Mouse (Mus musculus) gastrocnemius, adult 8-10 months (tissue): ENCODE results near the gene Lmo7. TPM values are rescaled to one million over a fixed set of nuclear protein-coding genes. Genes with fewer than 3 reads are reported as not detected.
A peak's percentile ranks its signal among the peaks of the same experiment; 100 is the strongest.

ENCODE experiments used
- DNase-seq, 2 experiments: peaks; one replicate each; pipeline ENCODE4 v3.0.0; 2022; ENCODE audit warnings: low spot score in 2 of 2
- total RNA-seq, 4 experiments: library from RNA; stranded (reverse); gene quantifications; 2 replicates each; pipeline ENCODE4 v1.2.4; 2022

The Lmo7 gene
- total RNA-seq, 4 experiments from 2014 or later, result 62.1 to 71.5 (median 67.1) TPM

DNA sequence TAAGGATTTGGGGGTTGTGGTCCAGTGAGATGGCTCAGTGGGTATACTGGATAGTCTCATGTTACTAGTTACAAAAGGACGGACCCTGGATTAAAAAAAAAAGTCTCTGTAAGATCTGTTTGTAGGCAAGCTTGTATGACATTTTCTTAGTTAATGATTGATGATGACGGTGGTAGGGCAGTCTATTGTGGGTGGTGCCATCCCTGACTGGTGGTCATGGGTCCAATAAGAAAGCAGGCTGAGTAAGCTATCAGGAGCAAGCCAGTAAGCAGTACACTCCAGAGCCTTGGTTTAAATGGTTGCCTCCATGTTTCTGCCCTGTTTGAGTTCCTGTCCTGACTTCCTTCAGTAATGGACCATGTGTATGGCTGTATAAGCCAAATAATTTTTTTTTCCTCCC is 106.6 kb downstream of the Lmo7 start:
- no peak for DNase-seq

DNA sequence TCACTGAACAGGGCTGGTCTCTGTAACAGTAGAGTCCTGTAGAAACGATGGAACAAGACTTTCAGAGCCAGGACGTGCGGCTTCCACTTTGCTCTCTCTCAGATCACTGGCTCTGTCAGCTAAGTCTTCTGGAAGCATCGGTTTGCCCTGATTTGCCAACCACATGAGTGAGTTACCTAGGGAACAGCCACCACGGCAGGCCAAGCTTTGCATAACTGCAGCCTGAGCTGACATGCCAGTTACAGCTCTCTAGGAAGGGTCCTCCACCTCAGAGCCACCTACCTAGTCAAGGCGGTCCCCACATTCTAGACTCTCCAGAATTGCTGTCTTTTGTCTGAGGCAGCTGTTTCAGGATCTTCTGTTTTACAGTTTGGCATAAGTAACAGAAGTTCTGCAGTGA is 107.4 kb downstream of the Lmo7 start:
- no peak for DNase-seq

DNA sequence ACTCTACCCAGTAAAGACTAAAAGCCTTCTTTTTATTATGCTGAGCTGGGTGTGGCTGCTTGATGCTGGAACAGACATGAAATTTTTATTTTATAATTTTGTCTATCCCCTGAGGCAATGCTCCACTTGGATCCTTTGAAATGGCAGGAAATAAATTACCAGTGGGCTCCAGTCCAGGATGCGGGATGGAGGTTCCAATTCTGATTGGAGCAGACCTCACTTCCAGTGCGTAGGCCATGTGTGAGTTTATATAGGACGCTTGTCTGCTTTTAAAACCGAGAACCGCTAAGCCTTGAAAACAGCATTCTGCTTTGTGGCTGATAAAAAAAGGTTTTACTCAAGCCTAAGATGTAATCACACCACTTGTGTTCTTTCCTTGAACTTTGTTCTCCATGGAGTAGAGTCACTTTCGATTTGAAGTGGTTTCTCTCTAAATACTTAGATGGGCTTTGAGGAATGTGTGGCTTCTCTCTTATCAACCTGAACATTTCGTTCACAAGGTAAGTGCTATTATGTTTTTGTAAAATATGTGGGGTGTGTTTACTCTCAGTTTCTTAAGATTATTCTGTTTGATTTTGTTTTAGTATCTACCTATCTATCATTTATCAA is 108.6 kb downstream of the Lmo7 start:
- DNase-seq, result no peak

DNA sequence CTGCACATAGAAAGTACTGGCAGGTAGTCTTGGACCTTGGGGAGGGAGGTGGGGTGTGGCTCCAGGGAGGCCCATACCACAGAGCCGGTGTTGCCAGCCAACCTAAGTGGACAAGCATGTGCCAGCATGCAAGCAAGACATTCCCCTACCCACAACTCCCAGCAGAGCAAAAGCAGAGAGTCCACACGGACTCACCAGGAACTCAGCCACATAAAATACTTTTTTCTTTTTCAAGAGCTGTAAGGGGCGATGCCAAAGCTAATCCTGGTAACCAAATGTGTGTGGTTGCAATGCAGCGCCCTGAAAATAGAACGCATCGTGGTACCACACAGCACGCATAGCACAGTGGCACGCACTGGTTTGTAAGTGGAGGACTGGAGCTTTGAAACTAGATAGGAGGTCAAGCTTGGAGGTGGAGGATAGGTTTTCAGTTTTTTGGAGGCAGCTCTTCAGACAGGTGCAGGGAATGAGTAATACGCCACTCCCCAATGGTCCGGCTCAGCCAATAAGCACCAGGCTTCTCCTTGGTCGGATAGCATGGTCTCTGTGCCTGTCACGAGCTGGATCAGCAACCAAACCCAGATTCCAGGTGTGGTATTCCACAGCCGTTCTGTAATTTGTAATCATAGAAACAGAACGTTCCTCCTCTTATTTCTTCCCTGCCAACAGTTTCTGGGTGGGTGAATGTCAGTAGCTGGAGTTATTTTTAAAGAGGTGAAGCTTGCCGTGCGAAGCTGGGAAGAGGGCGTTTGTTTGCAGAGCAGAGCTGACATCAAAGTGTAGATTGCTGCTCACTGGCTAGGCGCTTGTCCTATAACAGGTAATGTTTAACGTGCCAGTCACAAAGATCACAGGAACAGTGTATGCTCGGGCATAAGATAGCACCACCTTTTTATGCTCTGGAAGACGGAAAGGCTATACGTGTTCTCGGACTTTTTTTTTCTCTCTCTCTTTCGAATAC is 110.3 kb downstream of the Lmo7 start:
- peak; percentile 62 to 71 for DNase-seq

DNA sequence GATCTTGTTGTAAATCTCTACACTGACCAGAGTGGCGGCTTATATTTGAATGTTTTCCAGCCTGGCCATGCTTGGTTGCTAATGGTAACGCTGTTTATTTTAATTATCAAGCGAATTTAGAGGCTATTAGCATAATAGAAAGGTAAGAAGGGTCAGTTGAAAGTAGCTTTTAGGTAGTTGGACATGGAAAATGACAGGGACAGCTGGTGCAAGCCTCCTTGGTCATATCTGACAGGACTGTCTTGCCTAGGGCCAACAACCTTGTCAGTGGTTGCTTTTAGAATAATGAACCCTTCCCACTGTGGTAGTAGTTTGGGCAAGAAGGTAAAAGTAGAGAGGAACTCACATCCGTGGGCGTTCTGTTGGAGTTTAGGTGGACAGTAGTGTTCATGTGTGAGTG is 111.5 kb downstream of the Lmo7 start:
- no peak for DNase-seq

DNA sequence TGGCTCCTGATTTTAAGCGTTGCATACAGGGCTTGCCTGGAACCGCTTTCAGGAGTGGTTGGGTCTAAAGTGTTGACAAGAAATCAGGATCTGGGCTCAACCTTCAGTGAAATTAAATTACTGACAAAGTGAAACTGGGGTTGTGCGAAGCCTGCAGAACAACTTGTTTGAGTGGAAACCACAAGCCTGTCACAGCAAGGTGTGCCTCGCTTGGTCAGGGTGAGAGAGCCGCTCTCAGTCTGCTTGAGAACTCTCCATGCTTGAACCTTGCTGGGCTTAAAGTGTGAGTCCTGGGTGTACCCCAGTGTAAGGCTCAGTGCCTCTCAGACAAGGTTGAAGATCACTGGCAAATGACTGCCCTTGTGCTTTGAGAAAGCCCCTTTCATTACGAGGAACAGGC is 112.8 kb downstream of the Lmo7 start:
- DNase-seq, result no peak

DNA sequence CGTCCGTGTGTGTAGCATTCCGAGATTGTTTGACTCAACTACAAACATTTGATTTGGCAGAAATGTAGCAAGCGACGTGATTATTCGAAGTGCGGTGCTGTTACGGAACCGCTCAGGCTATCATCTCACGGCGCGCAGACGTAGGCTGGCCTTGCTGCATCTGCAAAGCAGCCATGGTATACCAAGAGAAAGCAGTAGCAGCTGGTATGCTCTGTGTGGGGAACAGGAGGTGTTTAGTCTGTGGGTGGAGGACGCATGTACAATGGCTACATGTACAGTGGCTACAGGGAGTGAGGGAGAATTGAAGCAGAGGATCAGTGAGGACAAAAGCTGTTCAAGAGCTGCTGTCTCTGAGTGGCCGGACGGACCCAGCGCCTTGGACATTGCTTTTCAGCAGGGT is 113.7 kb downstream of the Lmo7 start:
- DNase-seq, result no peak

DNA sequence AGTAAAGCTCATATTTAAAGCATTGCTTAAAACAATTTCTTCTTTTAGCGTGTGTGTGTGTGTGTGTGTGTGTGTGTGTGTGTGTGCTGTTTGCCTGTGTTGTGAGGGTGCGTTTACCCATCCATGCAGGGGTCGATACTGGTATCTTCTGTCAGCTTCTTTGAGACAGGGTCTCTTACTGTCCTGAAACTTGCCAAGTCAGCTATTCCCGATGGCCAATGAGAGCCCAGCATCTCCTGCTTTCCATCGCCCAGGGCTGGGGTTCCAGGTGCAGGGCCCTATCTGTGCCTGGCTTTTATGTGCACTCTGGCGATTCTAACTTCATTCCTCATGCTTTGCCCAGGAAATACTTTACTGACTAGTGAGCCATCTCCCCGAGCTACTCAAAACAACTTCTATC is 114.7 kb downstream of the Lmo7 start:
- DNase-seq, result no peak

DNA sequence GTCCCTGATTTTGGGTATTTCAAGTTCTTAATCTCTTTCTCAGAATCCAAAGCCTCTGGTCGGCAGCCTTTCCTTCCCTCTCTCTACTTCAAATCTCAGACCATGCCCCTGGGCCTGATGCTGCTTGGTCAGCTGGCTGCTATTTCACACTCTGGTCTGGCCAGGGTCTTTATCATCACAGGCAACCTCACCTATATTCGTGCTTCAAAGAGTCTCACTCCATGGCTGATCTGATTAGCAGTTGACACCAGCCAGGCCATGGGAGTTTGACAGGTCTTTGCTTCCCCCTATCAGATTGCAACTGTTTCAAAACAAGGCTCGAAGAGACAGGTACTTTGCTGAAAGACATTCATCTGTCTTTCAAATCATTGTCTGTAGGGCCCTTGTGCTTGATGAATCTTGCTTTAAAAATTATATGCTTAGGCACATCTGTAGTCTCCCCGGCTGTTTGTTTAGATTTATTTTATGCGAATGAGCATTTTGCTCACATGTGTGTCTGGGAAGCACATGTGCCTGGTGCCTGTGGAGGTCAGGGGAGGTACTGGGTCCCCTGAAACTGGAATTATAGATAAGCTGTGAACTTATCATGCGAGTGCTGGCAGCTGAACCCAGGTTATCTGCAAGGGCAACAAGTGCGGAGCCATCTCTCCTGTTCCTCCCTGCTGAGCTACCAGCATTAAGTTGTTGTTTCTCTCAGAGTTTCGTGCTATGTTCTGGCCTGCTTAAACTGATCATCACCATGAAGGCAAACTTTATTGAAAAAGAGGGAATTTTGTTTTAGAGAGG is 116.5 kb downstream of the Lmo7 start:
- no peak for DNase-seq

DNA sequence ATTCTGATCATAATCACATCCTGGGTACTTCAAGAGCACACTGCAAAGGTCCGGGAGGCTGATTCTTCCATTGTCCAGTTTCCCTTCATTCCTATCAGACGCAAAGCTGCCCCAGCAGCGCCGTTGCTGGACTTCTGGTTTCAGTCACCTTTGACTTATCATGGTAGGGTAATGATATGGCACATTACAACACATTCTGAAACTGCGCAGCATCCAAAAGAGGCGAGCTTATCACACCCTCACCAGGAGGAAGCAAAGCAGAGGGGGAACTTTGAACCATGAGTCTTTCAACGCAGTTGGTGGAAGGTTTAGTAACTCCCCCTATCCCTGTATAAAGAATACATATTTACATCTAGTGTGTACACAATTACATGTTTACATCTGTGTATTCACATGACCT is 117.8 kb downstream of the Lmo7 start:
- DNase-seq, result no peak

DNA sequence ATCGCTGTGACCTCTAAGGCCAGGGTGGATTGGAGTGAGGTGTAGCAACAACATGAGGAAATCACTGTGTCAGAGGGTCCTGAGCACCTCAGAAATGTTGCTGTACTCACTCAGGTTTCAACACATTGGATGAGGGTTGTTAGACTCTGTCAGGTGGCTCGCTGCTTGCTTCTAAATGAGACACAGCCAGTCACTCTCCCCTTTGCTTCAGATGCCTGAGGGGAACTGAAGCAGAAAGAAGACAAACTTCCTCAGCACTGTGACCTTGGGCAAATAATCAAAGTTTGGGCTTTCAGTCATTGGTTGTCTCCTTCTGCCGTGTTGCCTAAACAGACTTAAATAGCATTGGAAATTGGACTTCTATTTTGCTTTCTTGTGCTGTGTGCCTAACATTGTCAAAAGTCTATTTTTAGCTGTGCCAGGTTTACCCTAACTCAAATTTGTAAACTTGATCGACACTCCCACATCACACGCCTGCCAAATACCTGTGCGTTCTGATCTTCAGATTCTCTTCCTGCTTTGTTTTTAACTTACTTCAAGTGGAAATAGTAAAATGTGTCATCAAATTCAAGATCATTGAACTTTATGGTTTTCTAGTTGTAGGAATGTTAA is 122.9 kb downstream of the Lmo7 start:
- no peak for DNase-seq

DNA sequence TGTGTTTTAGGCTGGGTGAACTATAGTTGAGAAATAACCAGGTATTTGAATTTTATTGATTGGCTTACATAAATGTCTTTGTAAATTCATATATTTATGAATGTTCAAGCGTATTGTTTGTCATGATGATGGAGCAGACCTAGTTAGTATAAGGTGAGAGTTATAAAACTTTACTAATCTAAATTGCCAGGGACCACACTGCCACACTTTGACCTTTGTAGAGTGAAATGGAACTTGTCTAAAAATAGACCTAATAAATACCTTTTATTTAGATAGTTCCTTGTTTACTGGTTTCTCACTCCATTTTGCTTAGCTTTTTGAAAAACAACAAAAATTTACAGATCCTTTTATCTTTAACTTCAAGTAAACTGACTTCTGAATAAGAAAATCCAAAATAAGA is 123.5 kb downstream of the Lmo7 start:
- DNase-seq, result no peak

DNA sequence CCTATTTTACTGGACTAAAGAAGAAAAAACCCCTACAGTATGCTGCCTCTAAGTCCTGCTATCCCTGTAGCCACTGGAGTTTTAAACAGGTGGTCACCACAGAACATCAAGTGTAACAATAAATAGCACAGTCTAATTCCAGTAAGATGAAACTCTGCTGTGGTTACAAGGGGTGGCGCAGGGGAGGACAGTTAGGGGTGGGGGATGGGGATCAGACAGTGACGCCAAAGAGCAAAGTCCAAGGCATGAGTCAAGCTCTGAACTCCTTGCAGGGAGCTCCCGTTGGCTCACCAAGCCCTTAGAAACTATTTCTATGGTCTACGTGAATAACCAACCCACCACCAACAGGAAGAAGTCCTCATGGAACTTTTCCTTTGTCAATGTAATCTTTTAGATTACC is 124.0 kb downstream of the Lmo7 start:
- DNase-seq, result peak in 1 of 2 experiments; percentile 24

DNA sequence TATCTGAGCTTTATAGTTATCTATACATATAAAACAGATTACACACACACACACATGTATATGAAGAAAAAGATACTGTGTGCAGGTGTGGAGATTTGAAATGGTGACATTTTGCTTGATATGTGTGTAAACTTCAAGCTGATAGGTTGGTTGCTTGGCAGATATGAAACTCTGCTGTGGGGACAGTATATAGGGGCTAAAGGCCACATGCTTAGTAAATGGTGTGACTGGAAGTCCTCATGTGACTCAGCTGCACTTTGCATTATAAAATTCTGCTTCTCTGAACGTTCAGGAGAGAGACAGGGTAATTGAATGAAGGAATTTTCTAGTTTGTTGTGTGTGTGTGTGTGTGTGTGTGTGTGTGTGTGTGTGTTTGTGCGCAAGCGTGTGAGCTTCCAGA is 124.5 kb downstream of the Lmo7 start:
- DNase-seq, result no peak

DNA sequence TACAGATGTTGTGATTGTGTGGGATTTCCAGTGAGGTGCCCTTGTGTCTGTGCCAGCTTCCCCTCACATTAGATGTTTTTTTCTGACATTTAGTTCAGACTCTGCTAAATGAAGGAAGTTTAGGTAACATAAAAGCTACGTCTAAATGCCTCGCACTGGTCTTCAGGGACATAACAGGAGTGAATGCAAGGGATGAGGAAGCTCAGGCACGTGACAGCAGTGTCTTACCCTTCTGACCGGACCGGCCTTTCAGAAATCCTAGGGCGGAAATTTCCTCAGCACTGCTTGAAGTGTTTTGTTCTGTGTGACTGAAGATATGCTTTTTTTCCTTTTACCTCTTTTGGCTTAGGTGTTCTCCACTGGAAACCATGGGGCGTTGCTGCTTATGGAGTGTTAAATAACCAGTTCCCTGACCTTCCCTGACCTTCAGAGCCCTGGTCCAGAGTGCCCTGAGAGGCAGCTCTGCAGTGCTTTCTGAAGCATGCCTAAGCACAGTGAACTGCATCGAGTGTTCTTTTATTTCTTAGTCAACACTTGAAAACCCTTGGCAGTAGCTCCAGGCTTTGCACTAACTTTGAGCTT is 129.6 kb downstream of the Lmo7 start:
- no peak for DNase-seq

DNA sequence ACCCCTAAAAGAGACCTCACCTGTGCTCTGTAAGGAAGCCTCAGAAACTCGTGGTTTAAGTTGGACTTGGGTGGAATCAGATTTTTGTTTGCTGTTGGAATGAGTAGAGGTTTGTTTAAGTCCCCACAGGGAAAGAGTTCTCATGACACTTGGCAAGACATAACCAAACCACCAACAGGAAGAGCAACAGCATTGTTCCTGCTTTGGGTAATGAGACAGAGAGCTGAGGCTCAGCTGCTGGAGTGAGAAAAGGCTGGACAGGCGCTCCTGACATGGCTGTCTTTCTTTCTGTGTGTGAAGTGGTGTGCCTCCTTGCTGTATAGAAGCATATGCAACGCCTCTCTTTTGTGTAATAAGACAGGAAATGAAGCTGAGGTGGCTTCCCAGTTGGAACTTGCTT is 132.3 kb downstream of the Lmo7 start:
- DNase-seq, result no peak

DNA sequence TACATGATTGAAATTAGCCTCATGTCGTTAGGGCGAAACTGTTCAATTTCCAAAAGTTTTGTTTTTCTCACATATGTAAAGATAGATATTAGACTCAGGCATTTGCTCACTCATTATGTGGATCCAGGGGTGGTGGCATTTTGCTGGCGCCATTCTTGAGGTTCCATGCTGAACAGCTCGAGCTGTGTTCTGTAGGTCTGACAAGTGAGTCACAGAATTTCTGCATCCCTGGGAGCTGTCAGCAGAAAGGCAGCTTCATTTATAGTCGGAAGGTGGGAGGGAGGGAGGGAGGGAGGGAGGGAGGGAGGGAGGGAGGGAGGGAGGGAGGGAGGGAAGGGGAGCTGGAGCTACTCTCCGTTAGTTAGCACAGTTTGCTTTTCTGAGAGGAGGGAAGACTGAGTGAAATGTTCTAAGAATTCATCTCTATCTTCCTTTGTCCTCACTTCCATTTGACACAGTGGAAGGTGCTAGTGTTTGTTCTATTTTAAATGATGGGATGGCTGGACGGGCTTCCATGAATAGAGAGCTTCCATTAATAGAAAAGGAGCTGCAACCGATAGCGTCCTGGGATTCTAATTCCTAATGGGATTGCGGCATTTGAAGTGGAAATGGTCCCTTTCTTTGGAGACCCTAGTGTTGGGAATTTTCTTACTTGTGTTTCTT is 137.4 kb downstream of the Lmo7 start:
- DNase-seq, result no peak

DNA sequence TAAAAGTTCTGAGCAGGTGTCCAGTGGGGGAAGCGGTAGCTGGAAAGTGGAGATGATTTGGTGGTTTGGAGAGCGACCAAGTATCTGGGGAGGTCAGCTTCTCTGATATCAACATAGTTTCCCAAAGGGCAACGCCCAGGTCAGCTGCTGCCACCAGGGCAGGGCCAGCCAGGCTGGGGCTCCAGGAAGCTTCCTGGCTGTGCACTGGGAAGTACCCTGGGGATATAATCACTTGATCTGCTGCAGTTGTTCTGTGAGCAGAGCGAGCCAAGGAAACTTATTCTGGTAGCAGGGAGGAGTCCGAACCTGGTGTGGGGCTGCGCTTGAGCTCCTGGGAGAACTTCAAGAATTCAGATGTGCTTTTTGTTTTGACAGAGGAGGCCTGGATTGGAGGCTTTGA is 139.4 kb downstream of the Lmo7 start:
- peak; percentile 69 to 82 for DNase-seq

DNA sequence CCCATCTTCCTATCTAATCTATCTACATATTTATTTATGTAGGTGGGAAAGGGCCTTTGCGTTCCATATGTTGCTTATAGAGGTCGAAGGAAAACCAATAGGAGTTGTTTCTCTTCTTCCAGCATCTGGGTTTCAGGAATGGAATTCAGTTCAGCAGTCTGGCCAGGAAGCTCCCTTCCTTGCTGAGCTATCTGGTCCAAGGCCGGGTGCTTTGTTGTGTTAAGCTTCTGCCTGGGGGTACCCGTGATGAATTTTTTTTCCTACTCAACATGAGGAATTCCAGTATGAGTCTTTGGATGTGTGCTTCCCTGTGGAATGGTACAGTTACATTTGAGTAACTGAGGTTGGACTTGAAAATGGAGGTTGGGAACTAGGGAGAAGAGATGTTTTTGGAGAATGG is 139.9 kb downstream of the Lmo7 start:
- DNase-seq, result no peak

DNA sequence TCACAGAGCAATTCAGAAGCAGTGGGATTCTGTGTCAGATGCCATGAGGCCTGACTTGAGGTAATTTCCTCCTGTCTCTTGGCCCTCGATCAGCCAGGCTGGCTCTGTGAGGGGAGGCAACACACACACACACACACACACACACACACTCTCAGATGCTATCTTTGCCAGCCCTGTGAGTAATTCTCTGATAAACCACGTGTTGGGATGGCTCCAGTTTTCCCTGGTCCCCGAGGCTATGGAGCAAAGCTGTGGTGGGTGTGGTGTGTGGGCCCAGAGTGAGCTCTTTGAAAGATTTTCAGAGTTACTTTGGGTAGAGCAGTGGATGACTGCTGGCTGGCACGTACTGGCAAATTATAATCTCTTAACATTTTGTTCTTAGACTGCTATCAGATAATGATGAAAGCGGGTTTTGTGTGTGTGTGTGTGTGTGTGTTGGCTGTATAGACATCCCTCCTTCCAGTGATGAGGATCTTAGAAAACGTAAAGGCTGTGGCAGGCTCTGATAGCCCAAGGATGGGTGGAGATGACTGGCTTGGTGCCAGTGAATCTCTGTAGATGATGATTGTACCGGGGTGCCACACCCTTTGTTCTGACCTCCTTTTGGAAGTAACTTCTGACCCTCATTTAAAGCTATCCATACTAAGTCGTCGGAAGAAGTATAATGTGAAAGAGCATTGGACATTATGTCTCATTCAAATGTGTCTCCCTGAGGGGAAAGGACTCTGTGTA is 140.6 kb downstream of the Lmo7 start:
- no peak for DNase-seq
